In the genomic region with DNA sequence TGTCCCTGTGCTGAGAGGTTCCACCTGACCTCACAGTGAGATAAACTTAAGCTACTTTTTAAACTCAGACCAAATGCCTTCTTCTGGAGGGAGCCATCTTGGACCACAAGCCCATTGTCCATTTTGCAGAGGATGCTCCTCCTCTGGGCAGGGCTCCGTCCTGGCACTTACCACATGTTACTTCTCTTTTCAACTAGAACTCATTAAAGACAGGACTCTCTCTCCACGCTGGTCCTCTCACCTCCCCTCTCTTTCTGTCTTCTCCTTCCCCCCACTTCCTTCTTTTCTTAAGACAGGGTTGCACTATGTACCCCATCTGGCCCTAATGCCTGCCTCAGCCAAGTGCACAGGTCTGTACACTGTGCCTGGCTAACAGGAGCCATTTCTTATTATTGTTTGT, we compare ENCODE assay signal across 21 mouse cellular contexts.
DNase-seq lines count a peak whose midpoint lies in the region; ATAC-seq and TF ChIP-seq lines count a peak whose summit lies in the region.
"Had no signal": no experiment of that assay in that cellular context is flagged by ENCODE, and none has a peak within 500 bp of the region (broad histone marks: within the 10 kb centered on the region; RNA-seq: fewer than 3 reads in every experiment).

No protein-coding gene starts in this region.

- no peak for TF ChIP-seq POLR2A in small intestine, adult 2 months (IDR thresholded peaks at IDR 0.05; ENCODE audit: low read depth, low read length)

- no peaks in the 10 kb centered on the region for H3K9me3 ChIP-seq in embryonic facial prominence, embryonic 12.5 days
- no peaks in the 10 kb centered on the region for H3K9me3 ChIP-seq in embryonic facial prominence, embryonic 10.5 days
- no peaks in the 10 kb centered on the region for H3K9me3 ChIP-seq in intestine, embryonic 14.5 days (ENCODE audit: control insufficient read depth, low read length)
- H3K9me3 ChIP-seq in intestine, embryonic 16.5 days (ENCODE audit: control insufficient read depth, low read length), result no peaks in the 10 kb centered on the region
- no peaks in the 10 kb centered on the region for H3K9me3 ChIP-seq in limb, embryonic 10.5 days (replicated peaks)
- H3K9me3 ChIP-seq in intestine, embryonic 15.5 days, result no peaks in the 10 kb centered on the region

- WGBS in embryonic facial prominence, embryonic 12.5 days, result 87% methylated on average over 2 of the region's 2 CpGs
- WGBS in embryonic facial prominence, embryonic 10.5 days, result 87% methylated on average over 2 of the region's 2 CpGs
- 89% methylated on average over 2 of the region's 2 CpGs for WGBS in intestine, embryonic 14.5 days
- WGBS in intestine, embryonic 16.5 days, result 85% methylated on average over 2 of the region's 2 CpGs
- 95% methylated on average over 2 of the region's 2 CpGs for WGBS in limb, embryonic 10.5 days
- 72% methylated on average over 2 of the region's 2 CpGs for WGBS in small intestine, adult 2 months
- WGBS in intestine, embryonic 15.5 days, result 82% methylated on average over 2 of the region's 2 CpGs

- no peak overlapping the region for H3K4me2 ChIP-seq in embryonic facial prominence, embryonic 12.5 days (replicated peaks)
- H3K4me2 ChIP-seq in intestine, embryonic 14.5 days (ENCODE audit: low read length), result no peak overlapping the region
- no peak overlapping the region for H3K4me2 ChIP-seq in intestine, embryonic 16.5 days (ENCODE audit: low read depth, low read length)
- H3K4me2 ChIP-seq in intestine, embryonic 15.5 days (replicated peaks), result no peak overlapping the region

- no peak overlapping the region for H3K9ac ChIP-seq in embryonic facial prominence, embryonic 12.5 days
- no peak overlapping the region for H3K9ac ChIP-seq in intestine, embryonic 14.5 days (ENCODE audit: low read length)
- no peak overlapping the region for H3K9ac ChIP-seq in intestine, embryonic 16.5 days (ENCODE audit: low read depth, low read length)
- H3K9ac ChIP-seq in intestine, embryonic 15.5 days, result no peak overlapping the region
- H3K9ac ChIP-seq: forebrain, postnatal 0 days had no signal

- DNase-seq in embryonic facial prominence, embryonic 10.5 days (ENCODE audit: low spot score), result no peak
- no peak for DNase-seq in intestine, embryonic 14.5 days (ENCODE audit: low spot score)
- no peak for DNase-seq in limb, embryonic 10.5 days (ENCODE audit: low spot score)
- no peak for DNase-seq in cerebellum, adult 11 months
- DNase-seq: adrenal gland, adult 8-10 months; cerebellum, adult 18-20 months; forebrain, postnatal 0 days; heart, postnatal 36 days; kidney, adult 2 months; layer of hippocampus, postnatal 36 days; liver; lung, postnatal 10 days; retina, postnatal 1 day had no signal

- no peaks in the 10 kb centered on the region for H3K27me3 ChIP-seq in embryonic facial prominence, embryonic 12.5 days
- no peaks in the 10 kb centered on the region for H3K27me3 ChIP-seq in embryonic facial prominence, embryonic 10.5 days (replicated peaks; ENCODE audit: low read depth, poor library complexity, severe bottlenecking)
- no peaks in the 10 kb centered on the region for H3K27me3 ChIP-seq in intestine, embryonic 14.5 days (replicated peaks; ENCODE audit: control insufficient read depth, insufficient read depth, low read length)
- H3K27me3 ChIP-seq in intestine, embryonic 16.5 days (replicated peaks; ENCODE audit: control insufficient read depth, insufficient read depth, low read length), result no peaks in the 10 kb centered on the region
- H3K27me3 ChIP-seq in limb, embryonic 10.5 days (ENCODE audit: low read depth, poor library complexity, severe bottlenecking), result no peaks in the 10 kb centered on the region
- no peaks in the 10 kb centered on the region for H3K27me3 ChIP-seq in small intestine, adult 2 months (ENCODE audit: control insufficient read depth, insufficient read depth, low read length)
- H3K27me3 ChIP-seq in intestine, embryonic 15.5 days (replicated peaks), result no peaks in the 10 kb centered on the region

- no peak overlapping the region for H3K4me3 ChIP-seq in embryonic facial prominence, embryonic 12.5 days
- no peak overlapping the region for H3K4me3 ChIP-seq in embryonic facial prominence, embryonic 10.5 days
- H3K4me3 ChIP-seq in intestine, embryonic 14.5 days (ENCODE audit: low read depth, low read length), result no peak overlapping the region
- H3K4me3 ChIP-seq in intestine, embryonic 16.5 days (ENCODE audit: low read length), result no peak overlapping the region
- H3K4me3 ChIP-seq in limb, embryonic 10.5 days, result no peak overlapping the region
- no peak overlapping the region for H3K4me3 ChIP-seq in small intestine, adult 2 months (ENCODE audit: low read depth, low read length)
- no peak overlapping the region for H3K4me3 ChIP-seq in intestine, embryonic 15.5 days (replicated peaks)
- H3K4me3 ChIP-seq: layer of hippocampus, adult 2 months had no signal

- H3K27ac ChIP-seq in embryonic facial prominence, embryonic 12.5 days, result peak overlapping the region; percentile 56; the same call in 1 of the 2 replicates
- H3K27ac ChIP-seq in embryonic facial prominence, embryonic 10.5 days (replicated peaks), result no peak overlapping the region; the same call in 1 of the 2 replicates
- H3K27ac ChIP-seq in intestine, embryonic 14.5 days (ENCODE audit: low read depth), result peak overlapping the region; percentile 48; the same call in 1 of the 2 replicates
- no peak overlapping the region for H3K27ac ChIP-seq in intestine, embryonic 16.5 days (ENCODE audit: low read length)
- 0 out of 2 replicates have a peak overlapping the region, but pooled peaks have one; percentile 36 for H3K27ac ChIP-seq in limb, embryonic 10.5 days
- 0 out of 2 replicates have a peak overlapping the region, but pooled peaks have one; percentile 8 for H3K27ac ChIP-seq in small intestine, adult 2 months (ENCODE audit: insufficient read depth, low read depth, low read length)
- H3K27ac ChIP-seq in intestine, embryonic 15.5 days, result no peak overlapping the region
- H3K27ac ChIP-seq: hindbrain, postnatal 0 days; layer of hippocampus, adult 2 months had no signal

- H3K36me3 ChIP-seq in embryonic facial prominence, embryonic 12.5 days, result no peaks in the 10 kb centered on the region
- no peaks in the 10 kb centered on the region for H3K36me3 ChIP-seq in embryonic facial prominence, embryonic 10.5 days (replicated peaks)
- no peaks in the 10 kb centered on the region for H3K36me3 ChIP-seq in intestine, embryonic 14.5 days (ENCODE audit: control insufficient read depth, insufficient read depth, low read length)
- no peaks in the 10 kb centered on the region for H3K36me3 ChIP-seq in intestine, embryonic 16.5 days (ENCODE audit: control insufficient read depth, insufficient read depth, low read length)
- no peaks in the 10 kb centered on the region for H3K36me3 ChIP-seq in limb, embryonic 10.5 days
- no peaks in the 10 kb centered on the region for H3K36me3 ChIP-seq in small intestine, adult 2 months (ENCODE audit: control insufficient read depth, insufficient read depth, low read length)
- H3K36me3 ChIP-seq in intestine, embryonic 15.5 days, result no peaks in the 10 kb centered on the region

- ATAC-seq in embryonic facial prominence, embryonic 12.5 days (ENCODE audit: insufficient number of reproducible peaks, insufficient read depth, low FRiP score, low TSS enrichment), result no peak
- ATAC-seq in intestine, embryonic 14.5 days (replicated peaks; ENCODE audit: low FRiP score, low TSS enrichment, low read depth), result no peak
- no peak for ATAC-seq in intestine, embryonic 16.5 days
- ATAC-seq in intestine, embryonic 15.5 days, result no peak
- ATAC-seq: forebrain, postnatal 0 days; hindbrain, postnatal 0 days; midbrain, embryonic 16.5 days; Patski had no signal

- TF ChIP-seq CTCF in small intestine, adult 2 months (IDR thresholded peaks at IDR 0.05; ENCODE audit: extremely low read depth, insufficient read length, insufficient replicate concordance, low read depth, low read length), result no peak

- H3K4me1 ChIP-seq in embryonic facial prominence, embryonic 12.5 days, result peaks cover 16% of the 10 kb centered on the region
- peaks cover 26% of the 10 kb centered on the region for H3K4me1 ChIP-seq in embryonic facial prominence, embryonic 10.5 days
- H3K4me1 ChIP-seq in intestine, embryonic 14.5 days (replicated peaks; ENCODE audit: control insufficient read depth, insufficient read depth, low read length), result peaks cover 13% of the 10 kb centered on the region
- H3K4me1 ChIP-seq in intestine, embryonic 16.5 days (ENCODE audit: control insufficient read depth, insufficient read depth, low read length), result peaks cover 6% of the 10 kb centered on the region; the same call in 1 of the 2 replicates
- H3K4me1 ChIP-seq in limb, embryonic 10.5 days, result peaks cover 26% of the 10 kb centered on the region
- H3K4me1 ChIP-seq in small intestine, adult 2 months (ENCODE audit: control insufficient read depth, insufficient read depth, insufficient read length, low read length), result no peaks in the 10 kb centered on the region; the same call in 1 of the 2 replicates
- peaks cover 9% of the 10 kb centered on the region; the same call in 1 of the 2 replicates for H3K4me1 ChIP-seq in intestine, embryonic 15.5 days (replicated peaks)

Comparison
In these comparisons a context has a peak if more than half of its experiments do, and no peak if none do; other contexts are left out.
1. H3K27ac ChIP-seq: peak in embryonic facial prominence, embryonic 12.5 days (single experiment), intestine, embryonic 14.5 days (single experiment), limb, embryonic 10.5 days (single experiment) and small intestine, adult 2 months (single experiment); none in embryonic facial prominence, embryonic 10.5 days (single experiment), intestine, embryonic 16.5 days (single experiment) and intestine, embryonic 15.5 days (single experiment).